Mouse (Mus musculus) kidney, adult 2 months (tissue): ENCODE data around the gene Ipo7. TPM values are rescaled to one million over a fixed set of nuclear protein-coding genes. Genes with fewer than 3 reads are reported as not detected.

Experiments used
- DNase-seq: peaks from one replicate; pipeline ENCODE4 v3.0.0; 2021
- H3K27ac ChIP-seq: fragments of 200-500 bp; 2 replicates; pipeline ENCODE4 v1.5.1; 2012; ENCODE audit warnings: low read depth, low read length, control low read depth, inconsistent platforms; ENCODE audit not compliant: insufficient read depth
- H3K27me3 ChIP-seq: fragments of 200-500 bp; replicated peaks from 2 replicates; pipeline ENCODE4 v1.6.1; 2012; ENCODE audit warnings: mild to moderate bottlenecking, moderate library complexity, low read length, inconsistent platforms; ENCODE audit not compliant: control insufficient read depth, insufficient read depth
- H3K36me3 ChIP-seq: fragments of 200-500 bp; 2 replicates; pipeline ENCODE4 v1.6.1; 2012; ENCODE audit warnings: mild to moderate bottlenecking, moderate library complexity, low read length, inconsistent platforms; ENCODE audit not compliant: control insufficient read depth, insufficient read depth
- H3K4me1 ChIP-seq: fragments of 200-500 bp; 2 replicates; pipeline ENCODE4 v1.6.1; 2011; ENCODE audit warnings: low read length; ENCODE audit not compliant: control insufficient read depth, insufficient read depth
- H3K4me3 ChIP-seq: fragments of 200-500 bp; 2 replicates; pipeline ENCODE4 v1.5.1; 2011; ENCODE audit warnings: mild to moderate bottlenecking, low read depth, low read length, control low read depth; ENCODE audit not compliant: insufficient read depth
- CTCF ChIP-seq: fragments of 200-500 bp; conservative IDR thresholded peaks from 2 replicates; pipeline ENCODE4 v1.5.1; 2011; ENCODE audit warnings: low read depth, mild to moderate bottlenecking, control low read depth, low read length, moderate library complexity, mixed read lengths; ENCODE audit not compliant: insufficient read depth, insufficient read length
- POLR2A ChIP-seq: fragments of 200-500 bp; IDR thresholded peaks from one replicate; pipeline ENCODE4 v1.6.1; 2011; ENCODE audit warnings: low read depth, low read length, control low read depth
- WGBS: fragments of 180-500 bp; shearing (Covaris S2); methylation state at CpG from one replicate; pipeline ENCODE4 v1.1.7; 2018; 5-methylcytosine and 5-hydroxymethylcytosine counted together
- polyA plus RNA-seq: library from polyadenylated mRNA; depleted of rRNA; stranded (reverse); fragments of >200 nt; gene quantifications from 2 replicates; pipeline ENCODE4 v1.2.3, GENCODE M21; 2012

Gene Ipo7
- polyA plus RNA-seq, 1 experiment = 17.9 TPM

- H3K4me1 ChIP-seq = peaks cover 5% of the 10 kb centered on the region; the same call in 1 of the 2 replicates
- peak overlapping the region; percentile 99 for H3K27ac ChIP-seq
- H3K27me3 ChIP-seq = no peaks in the 10 kb centered on the region
- no peak for DNase-seq
- H3K36me3 ChIP-seq = no peaks in the 10 kb centered on the region; the same call in 1 of the 2 replicates
- under 1% methylated on average over 26 of the region's 26 CpGs for WGBS
- H3K4me3 ChIP-seq = peak overlapping the region; percentile 99
- TF ChIP-seq POLR2A = no peak
- no peak for TF ChIP-seq CTCF
Measured at GRCm38 (mm10) chr7:110060669-110061198, 42.7 kb downstream of the Ipo7 start.

GRCm38 (mm10) chr7:110061199-110061751, 43.2 kb downstream of the Ipo7 start, which contains the start of gene Zfp143:
Gene Zfp143, plus strand, starts transcription at chr7:110061217.
- H3K4me1 ChIP-seq = peaks cover 5% of the 10 kb centered on the region; the same call in 1 of the 2 replicates
- H3K36me3 ChIP-seq = no peaks in the 10 kb centered on the region; the same call in 1 of the 2 replicates
- WGBS = under 1% methylated on average over 34 of the region's 34 CpGs
- H3K4me3 ChIP-seq = peak within 1 kb of the TSS; percentile 99
- peak; percentile 80 for TF ChIP-seq POLR2A
- TF ChIP-seq CTCF = no peak
- no peaks in the 10 kb centered on the region for H3K27me3 ChIP-seq
- peak; percentile 100 for DNase-seq
- H3K27ac ChIP-seq = peak within 1 kb of the TSS; percentile 99

GRCm38 (mm10) chr7:110061752-110062273, 43.7 kb downstream of the Ipo7 start:
- peak; percentile 95 for DNase-seq
- under 1% methylated on average over 48 of the region's 48 CpGs for WGBS
- H3K4me3 ChIP-seq = peak overlapping the region; percentile 57
- H3K27ac ChIP-seq = peak overlapping the region; percentile 99
- TF ChIP-seq CTCF (no peak), POLR2A (peak; percentile 48)
- H3K27me3 ChIP-seq = no peaks in the 10 kb centered on the region
- peaks cover 5% of the 10 kb centered on the region; the same call in 1 of the 2 replicates for H3K4me1 ChIP-seq
- no peaks in the 10 kb centered on the region; the same call in 1 of the 2 replicates for H3K36me3 ChIP-seq

GRCm38 (mm10) chr7:110063731-110064130, 45.7 kb downstream of the Ipo7 start:
- H3K27ac ChIP-seq = no peak overlapping the region
- DNase-seq = no peak
- H3K4me1 ChIP-seq = peaks cover 5% of the 10 kb centered on the region; the same call in 1 of the 2 replicates
- WGBS = 97% methylated on average over 9 of the region's 9 CpGs
- H3K27me3 ChIP-seq = no peaks in the 10 kb centered on the region
- no peaks in the 10 kb centered on the region; the same call in 1 of the 2 replicates for H3K36me3 ChIP-seq
- no peak for TF ChIP-seq POLR2A
- TF ChIP-seq CTCF = no peak
- no peak overlapping the region for H3K4me3 ChIP-seq

- no peak for TF ChIP-seq POLR2A
- TF ChIP-seq CTCF = no peak
- 82% methylated on average over 2 of the region's 2 CpGs for WGBS
- Histone ChIP-seq H3K27ac (no peak overlapping the region), H3K36me3 (peaks cover 2% of the 10 kb centered on the region), H3K4me1 (no peaks in the 10 kb centered on the region), H3K27me3 (no peaks in the 10 kb centered on the region), H3K4me3 (no peak overlapping the region)
- no peak for DNase-seq
Measured at GRCm38 (mm10) chr7:110069070-110069469, 51.0 kb downstream of the Ipo7 start.

GRCm38 (mm10) chr7:110078168-110078567, 60.1 kb downstream of the Ipo7 start:
- no peak overlapping the region for H3K4me3 ChIP-seq
- H3K27me3 ChIP-seq = no peaks in the 10 kb centered on the region
- H3K36me3 ChIP-seq = peaks cover 7% of the 10 kb centered on the region; the same call in 1 of the 2 replicates
- 93% methylated on average over 5 of the region's 5 CpGs for WGBS
- H3K4me1 ChIP-seq = no peaks in the 10 kb centered on the region
- H3K27ac ChIP-seq = no peak overlapping the region
- DNase-seq = no peak
- no peak for TF ChIP-seq CTCF
- TF ChIP-seq POLR2A = no peak

GRCm38 (mm10) chr7:110083386-110084165, 65.5 kb downstream of the Ipo7 start:
- no peak overlapping the region for H3K4me3 ChIP-seq
- H3K36me3 ChIP-seq = peaks cover 1% of the 10 kb centered on the region
- DNase-seq = peak; percentile 69
- no peaks in the 10 kb centered on the region for H3K27me3 ChIP-seq
- 61% methylated on average over 13 of the region's 13 CpGs for WGBS
- no peaks in the 10 kb centered on the region; the same call in 1 of the 2 replicates for H3K4me1 ChIP-seq
- TF ChIP-seq POLR2A (no peak), CTCF (peak; percentile 32; the same call in 1 of the 2 replicates)
- H3K27ac ChIP-seq = no peak overlapping the region
